Mouse (Mus musculus): Measurements from ENCODE around the gene Mcm7. TPM values are rescaled to one million over a fixed set of nuclear protein-coding genes. Genes with fewer than 3 reads are reported as not detected.
A peak's percentile ranks its signal among the peaks of the same experiment; 100 is the strongest.

The Mcm7 gene
- total RNA-seq, 2 experiments from 2014 or later = 8.6 to 9.0 TPM

- no peak for TF ChIP-seq CTCF (IDR thresholded peaks at IDR 0.05)
- peak within 1 kb of the TSS; percentile 97 for H3K27ac ChIP-seq
- peak; percentile 88 for DNase-seq
- peak within 1 kb of the TSS; percentile 98 for H3K4me3 ChIP-seq
- intact Hi-C loops (cut with DNase I) = loop anchor here (1.0 kb wide), 1 partner anchor 16 kb away; no protein-coding TSS in a partner anchor
These were observed 14.9 kb upstream of the Mcm7 start, which contains the start of the genes Taf6 and Cnpy4 for GRCm38 (mm10) chr5:138186950-138187638. TSS of gene Taf6 (minus strand) at chr5:138187451. TSS of gene Cnpy4 (plus strand) at chr5:138187485.

- no peak for TF ChIP-seq CTCF (IDR thresholded peaks at IDR 0.05)
- no peak for DNase-seq
- H3K4me3 ChIP-seq = no peak overlapping the region
- intact Hi-C loops (cut with DNase I) = loop anchor here (5.0 to 10.0 kb wide), 2 partner anchors 388 to 641 kb away; partner anchors contain the start of genes Epo, Gnb2, Mepce and Zcwpw1
- no peak overlapping the region for H3K27ac ChIP-seq
These were observed 995 bp upstream of the Mcm7 start for GRCm38 (mm10) chr5:138173217-138173616.

- DNase-seq = peak; percentile 98
- Histone ChIP-seq H3K4me3 (peak overlapping the region; percentile 79), H3K27ac (peak overlapping the region; percentile 92)
- TF ChIP-seq CTCF (IDR thresholded peaks at IDR 0.05) = peak; percentile 20; the same call in 1 of the 2 replicates
- intact Hi-C loops (cut with DNase I) = loop anchor here (1.0 to 10.0 kb wide), 3 partner anchors 16 to 639 kb away; partner anchors contain the start of genes Cnpy4, Epo, Gnb2 and Mepce
These were observed 1.2 kb downstream of the Mcm7 start for GRCm38 (mm10) chr5:138170936-138171561.

DNA sequence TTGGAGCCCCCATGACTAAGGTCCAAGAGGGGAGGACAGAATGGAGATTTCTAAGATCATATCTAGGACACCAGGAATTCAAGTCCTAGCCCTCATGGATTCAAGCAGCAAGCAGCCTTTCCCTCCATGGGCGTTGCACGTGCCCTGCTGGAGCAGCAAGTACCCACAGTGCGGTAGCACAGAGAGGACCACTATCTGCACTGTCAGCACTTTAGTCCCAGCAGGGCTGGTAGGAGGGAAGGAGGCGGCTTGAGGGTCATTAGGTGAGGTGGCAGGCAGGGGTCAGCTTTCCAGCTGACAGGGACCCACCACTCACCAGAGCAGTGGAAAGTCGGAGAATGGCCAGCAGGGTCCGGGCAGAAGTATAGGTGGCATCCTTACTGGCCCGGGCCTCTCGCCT, 6.6 kb downstream of the Mcm7 start:
- Histone ChIP-seq H3K27ac (no peak overlapping the region), H3K4me3 (no peak overlapping the region)
- no peak for DNase-seq
- no peak for TF ChIP-seq CTCF (IDR thresholded peaks at IDR 0.05)
- intact Hi-C loops (cut with DNase I) = no loop called here

DNA sequence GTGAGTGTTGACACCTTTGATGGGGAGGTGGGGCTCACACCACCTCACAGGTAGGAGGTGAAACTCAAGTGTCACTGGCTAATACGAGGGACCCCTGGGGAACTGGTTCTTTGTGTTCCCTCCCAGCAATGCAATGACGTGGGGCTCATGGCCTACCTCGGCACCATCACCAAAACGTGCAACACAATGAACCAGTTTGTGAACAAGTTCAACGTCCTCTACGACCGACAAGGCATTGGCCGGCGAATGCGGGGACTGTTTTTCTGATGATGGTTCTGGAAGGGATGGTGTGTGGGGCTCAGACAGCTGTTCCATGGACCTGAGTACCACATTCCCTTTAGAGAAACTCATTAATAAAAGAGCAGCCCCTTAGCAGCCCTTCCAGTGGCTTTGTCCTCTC, 8.6 kb downstream of the Mcm7 start:
- TF ChIP-seq CTCF (IDR thresholded peaks at IDR 0.05) = no peak
- intact Hi-C loops (cut with DNase I) = no loop called here
- Histone ChIP-seq H3K27ac (no peak overlapping the region), H3K4me3 (no peak overlapping the region)
- DNase-seq = no peak

- no peak overlapping the region for H3K27ac ChIP-seq
- no peak for DNase-seq
- H3K4me3 ChIP-seq = no peak overlapping the region
- no peak for TF ChIP-seq CTCF (IDR thresholded peaks at IDR 0.05)
- intact Hi-C loops (cut with DNase I) = no loop called here
These were observed 9.2 kb downstream of the Mcm7 start for GRCm38 (mm10) chr5:138163046-138163445.

- TF ChIP-seq CTCF (IDR thresholded peaks at IDR 0.05) = no peak
- peak; percentile 96 for DNase-seq
- peak within 1 kb of the TSS; percentile 83 for H3K27ac ChIP-seq
- intact Hi-C loops (cut with DNase I) = no loop called here
- H3K4me3 ChIP-seq = peak within 1 kb of the TSS; percentile 87
These were observed 11.2 kb downstream of the Mcm7 start, which contains the start of gene Cops6 for GRCm38 (mm10) chr5:138160842-138161665. TSS of gene Cops6 (plus strand) at chr5:138161071.

DNA sequence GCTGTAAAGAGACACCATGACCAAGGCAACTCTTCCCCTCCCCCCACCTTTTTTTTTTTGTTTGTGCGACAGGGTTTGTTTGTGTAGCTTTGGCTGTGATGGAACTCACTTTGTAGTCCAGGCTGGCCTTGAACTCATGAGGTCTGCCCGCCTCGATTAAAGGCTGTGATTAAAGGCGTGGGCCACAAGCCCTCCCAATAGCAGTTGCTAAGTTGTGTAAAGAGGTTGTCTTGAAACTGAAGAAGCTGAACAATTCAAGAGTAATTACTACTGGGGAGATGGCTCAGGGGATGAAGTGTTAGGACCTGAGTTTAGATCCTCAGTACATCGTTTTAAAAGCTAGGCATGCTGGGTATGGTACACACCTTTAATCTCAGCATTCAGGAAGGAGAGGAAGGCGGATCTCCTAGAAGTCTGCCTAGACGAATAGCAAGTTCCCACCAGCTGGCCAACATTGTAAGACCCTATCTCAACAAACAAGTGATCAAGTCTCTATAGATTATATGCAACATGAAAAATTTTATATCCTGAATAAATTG, 11.9 kb downstream of the Mcm7 start:
- no peak for DNase-seq
- intact Hi-C loops (cut with DNase I) = no loop called here
- peak overlapping the region; percentile 83 for H3K27ac ChIP-seq
- TF ChIP-seq CTCF (IDR thresholded peaks at IDR 0.05) = no peak
- H3K4me3 ChIP-seq = peak overlapping the region; percentile 87

GRCm38 (mm10) chr5:138155443-138155976, 16.7 kb downstream of the Mcm7 start, which contains the start of gene Zfp113:
TSS of gene Zfp113 (minus strand) at chr5:138155744.
- Histone ChIP-seq H3K27ac (peak within 1 kb of the TSS; percentile 96), H3K4me3 (peak within 1 kb of the TSS; percentile 84)
- intact Hi-C loops (cut with DNase I) = loop anchor here (1.0 to 5.0 kb wide), 2 partner anchors 38 to 68 kb away; partner anchors contain the start of gene Zkscan1
- peak; percentile 88 for DNase-seq
- peak; percentile 88 for TF ChIP-seq CTCF (IDR thresholded peaks at IDR 0.05)

DNA sequence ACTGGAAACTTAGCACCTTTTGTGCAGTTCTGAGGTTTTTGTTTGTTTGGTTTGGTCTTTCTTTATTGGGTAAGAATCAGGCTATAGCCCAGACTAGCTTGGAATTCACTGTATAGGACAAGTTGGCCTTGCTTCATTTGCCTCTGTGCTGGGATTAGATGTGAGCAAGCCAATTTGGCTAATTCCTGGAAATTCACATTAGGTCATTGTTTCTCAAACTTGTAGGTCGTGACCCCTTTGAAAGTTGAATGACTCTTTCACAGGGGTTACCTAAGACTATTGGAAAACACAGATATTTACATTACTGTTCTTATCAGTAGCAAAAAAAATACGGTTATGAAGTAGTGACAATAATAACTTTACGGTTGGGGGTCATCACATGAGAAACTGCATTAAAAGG, 17.8 kb downstream of the Mcm7 start:
- no peak for TF ChIP-seq CTCF (IDR thresholded peaks at IDR 0.05)
- no peak for DNase-seq
- Histone ChIP-seq H3K4me3 (peak overlapping the region; percentile 84), H3K27ac (no peak overlapping the region; the same call in 1 of the 2 replicates)
- intact Hi-C loops (cut with DNase I) = no loop called here

- Histone ChIP-seq H3K4me3 (no peak overlapping the region), H3K27ac (no peak overlapping the region)
- DNase-seq = no peak
- intact Hi-C loops (cut with DNase I) = no loop called here
- TF ChIP-seq CTCF (IDR thresholded peaks at IDR 0.05) = no peak
These were observed 33.6 kb downstream of the Mcm7 start for GRCm38 (mm10) chr5:138138585-138138984.

Measured in gastrocnemius, adult 2 months (tissue).